Mouse (Mus musculus) frontal cortex, postnatal 10 days (tissue): ENCODE measurements around the gene Eng.

Source experiments
- DNase-seq, 2 experiments: peaks; one replicate each; pipeline ENCODE4 v3.0.0; 2022; ENCODE audit warnings: low spot score in 2 of 2, mixed read lengths in 1 of 2

Eng gene

GRCm38 (mm10) chr2:32644799-32645475 lies 1.5 kb upstream of the Eng start:
- DNase-seq: no peak

GRCm38 (mm10) chr2:32645647-32646046 lies 748 bp upstream of the Eng start:
- DNase-seq: no peak

- DNase-seq: no peak
These were observed 971 bp downstream of the Eng start for GRCm38 (mm10) chr2:32647366-32647765.

- DNase-seq: no peak
These were observed 7.4 kb downstream of the Eng start for GRCm38 (mm10) chr2:32653764-32654163.

- DNase-seq: no peak
These were observed 8.5 kb downstream of the Eng start for GRCm38 (mm10) chr2:32654743-32655393.

GRCm38 (mm10) chr2:32655394-32655744 lies 9.0 kb downstream of the Eng start:
- DNase-seq: no peak

- DNase-seq: no peak
These were observed 9.4 kb downstream of the Eng start for GRCm38 (mm10) chr2:32655826-32656225.

GRCm38 (mm10) chr2:32658873-32659272 lies 12.5 kb downstream of the Eng start:
- DNase-seq: no peak

- DNase-seq: no peak
These were observed 15.2 kb downstream of the Eng start for GRCm38 (mm10) chr2:32661509-32662107.

- no peak for DNase-seq
These were observed 15.9 kb downstream of the Eng start for GRCm38 (mm10) chr2:32662291-32662690.

- no peak for DNase-seq
These were observed 18.9 kb downstream of the Eng start for GRCm38 (mm10) chr2:32665345-32665744.

GRCm38 (mm10) chr2:32665853-32666252 lies 19.5 kb downstream of the Eng start:
- DNase-seq: no peak

GRCm38 (mm10) chr2:32667775-32668174 lies 21.4 kb downstream of the Eng start:
- DNase-seq: no peak

- no peak for DNase-seq
These were observed 21.8 kb downstream of the Eng start for GRCm38 (mm10) chr2:32668176-32668575.

GRCm38 (mm10) chr2:32669876-32670275 lies 23.5 kb downstream of the Eng start:
- DNase-seq: no peak

GRCm38 (mm10) chr2:32671147-32671546 lies 24.8 kb downstream of the Eng start:
- no peak for DNase-seq

- no peak for DNase-seq
These were observed 25.7 kb downstream of the Eng start for GRCm38 (mm10) chr2:32671907-32672595.

- DNase-seq: no peak
These were observed 27.0 kb downstream of the Eng start for GRCm38 (mm10) chr2:32673176-32673917.

- no peak for DNase-seq
These were observed 30.4 kb downstream of the Eng start for GRCm38 (mm10) chr2:32676821-32677220.

GRCm38 (mm10) chr2:32677683-32678082 lies 31.3 kb downstream of the Eng start:
- DNase-seq: no peak

- no peak for DNase-seq
These were observed 33.7 kb downstream of the Eng start for GRCm38 (mm10) chr2:32680051-32680451.
